Mouse (Mus musculus): ENCODE data around the gene Golga1. TPM values are rescaled to one million over a fixed set of nuclear protein-coding genes. Genes with fewer than 3 reads are reported as not detected.

Gene Golga1
- polyA plus RNA-seq, 1 experiment from 2014 or later: 26.7 TPM

- no peak for TF ChIP-seq CTCF (IDR thresholded peaks at IDR 0.05; ENCODE audit: low read depth)
- no peak overlapping the region for H3K4me3 ChIP-seq (ENCODE audit: low read depth, low read length)
- no peaks in the 10 kb centered on the region for H3K9me3 ChIP-seq (ENCODE audit: control insufficient read depth)
- 62% methylated on average over 2 of the region's 2 CpGs for WGBS
- H3K27ac ChIP-seq (ENCODE audit: low read depth, low read length): no peak overlapping the region
- H3K4me2 ChIP-seq (replicated peaks; ENCODE audit: low read depth): no peak overlapping the region
- H3K9ac ChIP-seq (ENCODE audit: low read depth, low read length): no peak overlapping the region
- ATAC-seq: no peak
- no peaks in the 10 kb centered on the region for H3K36me3 ChIP-seq (ENCODE audit: control insufficient read depth, insufficient read depth)
- H3K4me1 ChIP-seq (replicated peaks; ENCODE audit: control insufficient read depth, insufficient read depth, low read length): no peaks in the 10 kb centered on the region
- no peaks in the 10 kb centered on the region for H3K27me3 ChIP-seq (replicated peaks; ENCODE audit: control insufficient read depth, insufficient read depth, low read length)
Measured at GRCm38 (mm10) chr2:38974171-38974570, 91.2 kb downstream of the Golga1 start.

- no peak overlapping the region for H3K4me2 ChIP-seq (replicated peaks; ENCODE audit: low read depth)
- H3K27ac ChIP-seq (ENCODE audit: low read depth, low read length): no peak overlapping the region
- no peaks in the 10 kb centered on the region for H3K4me1 ChIP-seq (replicated peaks; ENCODE audit: control insufficient read depth, insufficient read depth, low read length)
- no peaks in the 10 kb centered on the region for H3K36me3 ChIP-seq (ENCODE audit: control insufficient read depth, insufficient read depth)
- WGBS: 70% methylated on average over 7 of the region's 7 CpGs
- no peak for ATAC-seq
- no peak overlapping the region for H3K9ac ChIP-seq (ENCODE audit: low read depth, low read length)
- TF ChIP-seq CTCF (IDR thresholded peaks at IDR 0.05; ENCODE audit: low read depth): no peak
- no peaks in the 10 kb centered on the region for H3K27me3 ChIP-seq (replicated peaks; ENCODE audit: control insufficient read depth, insufficient read depth, low read length)
- no peak overlapping the region for H3K4me3 ChIP-seq (ENCODE audit: low read depth, low read length)
- H3K9me3 ChIP-seq (ENCODE audit: control insufficient read depth): no peaks in the 10 kb centered on the region
Measured at GRCm38 (mm10) chr2:38973701-38974100, 91.6 kb downstream of the Golga1 start.

DNA sequence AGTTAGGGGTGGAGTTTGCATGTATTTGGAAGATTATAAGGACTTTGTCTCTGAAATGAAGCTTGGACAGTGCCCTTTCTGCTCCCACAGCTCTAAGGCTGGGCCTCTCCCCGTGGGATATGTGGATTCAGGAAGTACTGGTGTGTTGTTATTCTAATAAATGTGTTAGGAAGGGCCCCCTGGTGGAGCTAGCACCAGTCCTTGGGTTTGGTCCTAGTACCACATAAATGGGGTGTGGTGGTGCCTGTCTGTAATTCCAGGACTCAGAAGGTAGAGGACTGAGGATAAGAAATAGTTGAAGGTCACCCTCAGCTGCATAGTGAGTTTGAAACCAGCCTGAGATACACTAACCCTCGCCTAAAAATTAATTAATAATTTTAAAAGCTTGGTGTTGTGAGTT lies 92.1 kb downstream of the Golga1 start:
- WGBS: 29% methylated on average over 2 of the region's 2 CpGs
- ATAC-seq: peak; percentile 29; the same call in 1 of the 2 replicates

GRCm38 (mm10) chr2:38970057-38970456 lies 95.3 kb downstream of the Golga1 start:
- TF ChIP-seq CTCF (IDR thresholded peaks at IDR 0.05; ENCODE audit: low read depth): no peak
- peak; percentile 73 for ATAC-seq
- no peaks in the 10 kb centered on the region for H3K9me3 ChIP-seq (ENCODE audit: control insufficient read depth)
- H3K4me3 ChIP-seq (ENCODE audit: low read depth, low read length): no peak overlapping the region
- no peak overlapping the region for H3K9ac ChIP-seq (ENCODE audit: low read depth, low read length)
- H3K27ac ChIP-seq (ENCODE audit: low read depth, low read length): no peak overlapping the region
- H3K4me2 ChIP-seq (replicated peaks; ENCODE audit: low read depth): no peak overlapping the region
- H3K27me3 ChIP-seq (replicated peaks; ENCODE audit: control insufficient read depth, insufficient read depth, low read length): no peaks in the 10 kb centered on the region
- H3K36me3 ChIP-seq (ENCODE audit: control insufficient read depth, insufficient read depth): no peaks in the 10 kb centered on the region
- WGBS: 33% methylated on average over 5 of the region's 5 CpGs
- no peaks in the 10 kb centered on the region for H3K4me1 ChIP-seq (replicated peaks; ENCODE audit: control insufficient read depth, insufficient read depth, low read length)

More for the DNA sequence above, 92.1 kb downstream of the Golga1 start:
- H3K4me2 ChIP-seq (replicated peaks; ENCODE audit: low read depth): no peak overlapping the region
- no peaks in the 10 kb centered on the region for H3K4me1 ChIP-seq (replicated peaks; ENCODE audit: control insufficient read depth, insufficient read depth, low read length)
- no peaks in the 10 kb centered on the region for H3K9me3 ChIP-seq (ENCODE audit: control insufficient read depth)
- TF ChIP-seq CTCF (IDR thresholded peaks at IDR 0.05; ENCODE audit: low read depth): peak; percentile 40; the same call in 1 of the 2 replicates
- H3K36me3 ChIP-seq (ENCODE audit: control insufficient read depth, insufficient read depth): no peaks in the 10 kb centered on the region
- no peak overlapping the region for H3K4me3 ChIP-seq (ENCODE audit: low read depth, low read length)
- H3K27ac ChIP-seq (ENCODE audit: low read depth, low read length): no peak overlapping the region
- no peaks in the 10 kb centered on the region for H3K27me3 ChIP-seq (replicated peaks; ENCODE audit: control insufficient read depth, insufficient read depth, low read length)
- H3K9ac ChIP-seq (ENCODE audit: low read depth, low read length): no peak overlapping the region

DNA sequence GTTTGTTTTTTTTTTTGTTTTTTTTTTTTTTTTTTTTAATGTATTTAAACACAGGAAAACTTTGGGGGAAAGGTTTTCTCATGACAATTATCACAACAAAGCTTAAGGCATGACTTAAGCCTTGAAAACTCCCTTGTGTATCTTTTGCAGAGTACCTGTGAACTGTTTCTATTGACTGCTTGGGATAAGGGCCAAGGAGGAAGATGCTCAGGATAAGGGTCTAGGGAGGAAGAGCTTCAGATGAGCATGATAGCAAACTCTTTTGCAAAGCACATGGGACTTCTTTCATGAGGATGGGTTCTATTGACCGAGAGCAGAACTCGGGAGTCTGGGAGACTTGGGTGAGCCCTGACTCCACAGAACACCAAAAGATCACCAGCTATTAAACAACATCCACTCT lies 95.7 kb downstream of the Golga1 start:
- no peak overlapping the region for H3K4me3 ChIP-seq (ENCODE audit: low read depth, low read length)
- H3K27me3 ChIP-seq (replicated peaks; ENCODE audit: control insufficient read depth, insufficient read depth, low read length): no peaks in the 10 kb centered on the region
- no peak overlapping the region for H3K4me2 ChIP-seq (replicated peaks; ENCODE audit: low read depth)
- 73% methylated on average over 2 of the region's 2 CpGs for WGBS
- no peak overlapping the region for H3K9ac ChIP-seq (ENCODE audit: low read depth, low read length)
- no peak for TF ChIP-seq CTCF (IDR thresholded peaks at IDR 0.05; ENCODE audit: low read depth)
- ATAC-seq: no peak
- H3K36me3 ChIP-seq (ENCODE audit: control insufficient read depth, insufficient read depth): no peaks in the 10 kb centered on the region
- H3K27ac ChIP-seq (ENCODE audit: low read depth, low read length): no peak overlapping the region
- no peaks in the 10 kb centered on the region for H3K4me1 ChIP-seq (replicated peaks; ENCODE audit: control insufficient read depth, insufficient read depth, low read length)
- H3K9me3 ChIP-seq (ENCODE audit: control insufficient read depth): no peaks in the 10 kb centered on the region

Other genes with a start within 250 kb of the Golga1 start
- 1.6 and 1.7 TPM in 2 replicates for gene Nr6a1, start 137.9 kb downstream of the Golga1 start, polyA plus RNA-seq (2015; fragmentation: Nextera tagmentation; extraction: Ambion mirVana)
- 1.2 and 1.5 TPM in 2 replicates for gene Olfml2a, start 133.6 kb downstream of the Golga1 start, polyA plus RNA-seq (2015; fragmentation: Nextera tagmentation; extraction: Ambion mirVana)
- gene Wdr38, start 68.1 kb downstream of the Golga1 start, polyA plus RNA-seq (2015; fragmentation: Nextera tagmentation; extraction: Ambion mirVana): 0.47 and 0.78 TPM in 2 replicates
- gene Arpc5l, start 60.2 kb downstream of the Golga1 start, polyA plus RNA-seq (2015; fragmentation: Nextera tagmentation; extraction: Ambion mirVana): 68.3 and 73.3 TPM in 2 replicates
- 585 and 607 TPM in 2 replicates for gene Rpl35, start 59.9 kb downstream of the Golga1 start, polyA plus RNA-seq (2015; fragmentation: Nextera tagmentation; extraction: Ambion mirVana)
- 3.2 and 4.3 TPM in 2 replicates for gene Scai, start 125.2 kb upstream of the Golga1 start, polyA plus RNA-seq (2015; fragmentation: Nextera tagmentation; extraction: Ambion mirVana)
- gene Ppp6c, start 160.9 kb upstream of the Golga1 start, polyA plus RNA-seq (2015; fragmentation: Nextera tagmentation; extraction: Ambion mirVana): 53.6 and 54.5 TPM in 2 replicates